Mouse (Mus musculus) heart, postnatal 0 days (tissue): ENCODE results near the gene Prune2.

Experiments
- CTCF ChIP-seq: IDR thresholded peaks from 2 replicates; pipeline ENCODE4 v1.5.1; 2016; ENCODE audit warnings: antibody characterized with exemption, control low read depth, low read depth
- EP300 ChIP-seq: IDR thresholded peaks from 2 replicates; pipeline ENCODE4 v1.6.1; 2016; ENCODE audit warnings: antibody characterized with exemption, low read depth

DNA sequence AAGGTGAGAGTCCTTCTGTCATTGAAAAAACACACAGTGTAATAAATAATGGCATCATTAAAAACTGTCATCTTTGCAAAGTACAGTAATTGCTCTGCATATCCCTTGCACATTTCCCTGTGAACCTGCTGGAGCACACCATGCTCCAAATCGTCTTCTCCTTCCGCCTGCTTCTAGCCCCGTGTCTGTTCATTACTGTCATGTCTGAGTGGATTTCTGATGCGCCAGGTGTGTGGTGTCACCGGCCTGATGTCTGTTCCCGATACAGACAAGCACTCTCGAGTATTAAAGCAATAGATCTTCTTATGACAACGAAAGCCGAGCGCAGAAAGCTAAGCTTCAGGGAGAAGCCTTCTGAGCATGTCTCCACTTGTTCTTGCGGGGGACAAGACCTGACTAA, 32.1 kb downstream of the Prune2 start:
- TF ChIP-seq CTCF (no peak), EP300 (no peak)
